Mouse (Mus musculus) macrophage (primary cell): Measurements from ENCODE around the gene Ddx19a. TPM values are rescaled to one million over a fixed set of nuclear protein-coding genes. Genes with fewer than 3 reads are reported as not detected.
"Not testable (repeated sequence)": the region's sequence is repeated elsewhere in the genome, so short reads cannot be mapped to it uniquely, and the experiment has no call there.

ENCODE experiments used
- H3K27ac ChIP-seq: fragments of 350-480 bp; formaldehyde crosslinking; 2 replicates; pipeline ENCODE4 v1.9.0; 2021
- H3K36me3 ChIP-seq: fragments of 350-480 bp; formaldehyde crosslinking; 2 replicates; pipeline ENCODE4 v1.9.0; 2021; ENCODE audit errors: inconsistent target
- H3K4me3 ChIP-seq: fragments of 350-480 bp; formaldehyde crosslinking; 2 replicates; pipeline ENCODE4 v1.9.0; 2021; ENCODE audit errors: inconsistent target
- H3K79me2 ChIP-seq: fragments of 350-480 bp; formaldehyde crosslinking; 2 replicates; pipeline ENCODE4 v1.9.0; 2021; ENCODE audit errors: inconsistent target
- WGBS: methylation state at CpG from one replicate; pipeline ENCODE4 v1.1.7; 2026; ENCODE audit warnings: inconsistent platforms; ENCODE audit not compliant: missing documents; 5-methylcytosine and 5-hydroxymethylcytosine counted together
- polyA plus RNA-seq: library from polyadenylated mRNA; stranded (reverse); fragments of 250-400 nt; gene quantifications from 3 replicates; pipeline ENCODE4 v1.2.4, GENCODE M21; 2018; ENCODE audit warnings: inconsistent platforms

Ddx19a gene
- polyA plus RNA-seq, 1 experiment from 2014 or later = 44.2 TPM

GRCm38 (mm10) chr8:110933272-110933671, 64.3 kb downstream of the Ddx19a start:
- no peaks in the 10 kb centered on the region for H3K79me2 ChIP-seq
- no peaks in the 10 kb centered on the region for H3K36me3 ChIP-seq
- H3K27ac ChIP-seq = no peak overlapping the region
- WGBS = 82% methylated on average over 2 of the region's 2 CpGs
- H3K4me3 ChIP-seq = no peak overlapping the region

- WGBS = 86% methylated on average over 3 of the region's 3 CpGs
- Histone ChIP-seq H3K27ac (no peak overlapping the region), H3K36me3 (no peaks in the 10 kb centered on the region), H3K79me2 (no peaks in the 10 kb centered on the region), H3K4me3 (no peak overlapping the region)
These were observed 65.2 kb downstream of the Ddx19a start for GRCm38 (mm10) chr8:110932444-110932843.

DNA sequence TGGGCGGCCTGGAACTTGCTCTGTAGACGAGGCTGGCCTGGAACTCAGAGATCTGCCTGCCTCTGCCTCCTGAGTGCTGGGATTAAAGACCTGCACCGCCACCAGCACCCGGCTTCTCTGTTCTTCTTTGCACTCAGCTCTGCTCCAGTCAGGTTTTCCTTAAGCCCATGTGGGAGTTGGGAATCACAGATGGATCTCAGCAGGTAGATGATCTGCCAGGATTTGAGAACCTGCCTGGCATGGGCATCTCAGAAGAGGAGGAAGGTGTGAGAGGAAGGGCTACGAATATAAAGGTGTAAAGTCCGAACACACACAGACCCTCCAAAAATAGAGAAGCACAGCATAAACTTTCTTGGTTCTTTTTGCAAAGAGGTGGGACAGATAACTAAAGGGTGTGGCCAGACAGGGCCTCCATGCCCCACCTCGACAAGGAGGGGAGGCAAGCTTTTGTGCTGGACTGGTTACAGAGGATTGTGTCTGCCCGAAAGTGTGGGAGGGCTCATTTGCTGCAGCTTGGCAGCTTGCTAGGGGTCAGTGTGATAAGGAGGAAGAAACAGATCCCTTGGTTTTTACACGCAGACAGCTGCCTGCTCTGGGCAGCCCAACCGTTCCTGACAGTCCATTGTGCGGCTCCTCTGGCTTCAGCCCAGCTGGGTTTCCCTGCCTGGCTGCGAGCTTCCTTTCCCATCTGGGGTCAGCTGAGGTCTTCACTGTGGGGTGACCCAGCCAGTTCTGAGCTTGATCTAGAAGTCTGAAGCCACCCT, 66.2 kb downstream of the Ddx19a start:
- 49% methylated on average over 12 of the region's 12 CpGs for WGBS
- Histone ChIP-seq H3K4me3 (no peak overlapping the region), H3K27ac (no peak overlapping the region), H3K79me2 (no peaks in the 10 kb centered on the region), H3K36me3 (no peaks in the 10 kb centered on the region)

DNA sequence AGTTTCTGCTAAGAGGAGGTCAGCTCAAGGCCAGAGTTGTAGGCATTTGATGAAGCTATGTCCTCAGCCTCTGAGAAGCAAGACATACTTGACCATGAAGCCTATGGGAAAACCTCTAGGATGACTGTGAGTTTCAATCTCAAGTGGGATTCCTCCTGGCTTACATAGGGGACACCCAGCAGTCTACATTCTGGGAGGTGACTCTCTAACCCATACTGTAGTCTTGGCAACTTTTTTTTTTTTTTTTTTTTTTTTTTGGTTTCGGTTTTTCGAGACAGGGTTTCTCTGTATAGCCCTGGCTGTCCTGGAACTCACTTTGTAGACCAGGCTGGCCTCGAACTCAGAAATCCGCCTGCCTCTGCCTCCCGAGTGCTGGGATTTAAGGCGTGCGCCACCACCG, 67.9 kb downstream of the Ddx19a start:
- H3K36me3 ChIP-seq, H3K79me2 ChIP-seq, H3K27ac ChIP-seq, H3K4me3 ChIP-seq: not testable (repeated sequence)
- no CpG with 5 or more reads among the region's 8 CpGs for WGBS

DNA sequence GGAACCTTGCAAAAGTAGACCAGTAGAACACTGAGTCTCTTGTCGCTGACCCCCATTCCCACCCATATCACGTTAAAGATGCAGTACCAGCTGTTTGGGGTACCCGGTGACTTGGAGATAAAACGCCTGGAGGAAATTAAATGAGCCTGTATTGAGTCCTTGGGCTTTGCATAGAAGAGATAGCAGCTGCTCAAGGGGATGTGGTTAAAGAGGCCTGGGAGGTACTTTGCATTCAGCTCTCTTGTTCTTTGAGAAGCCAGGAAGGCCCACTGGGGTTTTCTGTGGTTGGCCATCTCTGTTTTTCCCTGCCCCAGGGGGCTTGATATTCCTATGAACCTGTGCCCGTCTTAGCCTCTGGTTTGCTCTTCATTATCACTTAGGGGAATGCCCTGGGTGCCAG, 68.5 kb downstream of the Ddx19a start:
- no peak overlapping the region for H3K4me3 ChIP-seq
- WGBS = 36% methylated on average over 5 of the region's 5 CpGs
- no peaks in the 10 kb centered on the region for H3K36me3 ChIP-seq
- H3K79me2 ChIP-seq = no peaks in the 10 kb centered on the region
- no peak overlapping the region for H3K27ac ChIP-seq

GRCm38 (mm10) chr8:110928435-110928834, 69.2 kb downstream of the Ddx19a start:
- 68% methylated on average over 7 of the region's 7 CpGs for WGBS
- H3K4me3 ChIP-seq = no peak overlapping the region
- no peak overlapping the region for H3K27ac ChIP-seq
- no peaks in the 10 kb centered on the region for H3K36me3 ChIP-seq
- no peaks in the 10 kb centered on the region for H3K79me2 ChIP-seq

- H3K36me3 ChIP-seq = no peaks in the 10 kb centered on the region
- H3K27ac ChIP-seq = no peak overlapping the region
- no peak overlapping the region for H3K4me3 ChIP-seq
- H3K79me2 ChIP-seq = peaks cover 6% of the 10 kb centered on the region; the same call in 1 of the 2 replicates
- WGBS = 69% methylated on average over 4 of the region's 5 CpGs
These were observed 70.9 kb downstream of the Ddx19a start for GRCm38 (mm10) chr8:110926690-110927089.

GRCm38 (mm10) chr8:110925691-110926140, 71.9 kb downstream of the Ddx19a start:
- 85% methylated on average over 8 of the region's 8 CpGs for WGBS
- H3K4me3 ChIP-seq = no peak overlapping the region
- H3K36me3 ChIP-seq = no peaks in the 10 kb centered on the region
- peaks cover 10% of the 10 kb centered on the region; the same call in 1 of the 2 replicates for H3K79me2 ChIP-seq
- H3K27ac ChIP-seq = no peak overlapping the region

Other genes starting within 250 kb of the Ddx19a start
- not detected in 3 replicates for gene Il34, start 191.9 kb downstream of the Ddx19a start, polyA plus RNA-seq
- gene Cog4, start 151.2 kb downstream of the Ddx19a start, polyA plus RNA-seq = 29.1 to 44.7 TPM (median 32.2 TPM) in 3 replicates
- gene Sf3b3, start 151.0 kb downstream of the Ddx19a start, polyA plus RNA-seq = 34.3 to 64.6 TPM (median 41.6 TPM) in 3 replicates
- gene Fuk, start 95.3 kb downstream of the Ddx19a start, polyA plus RNA-seq = 1.5 to 3.6 TPM (median 2.4 TPM) in 3 replicates
- gene St3gal2, start 77.9 kb downstream of the Ddx19a start, polyA plus RNA-seq = 9.6 to 11.1 TPM (median 11.0 TPM) in 3 replicates
- gene Ddx19b, start 34.0 kb upstream of the Ddx19a start, polyA plus RNA-seq = 4.9 to 7.6 TPM (median 6.2 TPM) in 3 replicates
- 31.7 to 55.1 TPM (median 47.7 TPM) in 3 replicates for gene Aars, start 35.3 kb upstream of the Ddx19a start, polyA plus RNA-seq
- gene Exosc6, start 58.5 kb upstream of the Ddx19a start, polyA plus RNA-seq = 0.31 TPM in 1 of 3 replicates, not detected in the others
- not detected in 3 replicates for gene Clec18a, start 94.6 kb upstream of the Ddx19a start, polyA plus RNA-seq
- 4.9 to 9.3 TPM (median 8.4 TPM) in 3 replicates for gene Pdpr, start 96.8 kb upstream of the Ddx19a start, polyA plus RNA-seq